Mouse (Mus musculus) spleen, adult 2 months (tissue): ENCODE results near the gene Polr1d. TPM values are rescaled to one million over a fixed set of nuclear protein-coding genes. Genes with fewer than 3 reads are reported as not detected.

Experiments
- DNase-seq, 2 experiments: peaks; one replicate each; pipeline versions ENCODE4 v3.0.0 to v3.0.0-alpha.2; 2012 to 2021; ENCODE audit warnings: low spot score in 2 of 2, low read depth in 1 of 2
- H3K27ac ChIP-seq: fragments of 200-500 bp; 2 replicates; pipeline ENCODE4 v1.5.1; 2012; ENCODE audit warnings: low read length, inconsistent platforms; ENCODE audit not compliant: insufficient read depth
- H3K27me3 ChIP-seq: fragments of 200-500 bp; 2 replicates; pipeline ENCODE4 v1.6.1; 2012; ENCODE audit warnings: mild to moderate bottlenecking, moderate library complexity, low read length, inconsistent platforms; ENCODE audit not compliant: control insufficient read depth, insufficient read depth
- H3K36me3 ChIP-seq: fragments of 200-500 bp; 2 replicates; pipeline ENCODE4 v1.6.1; 2012; ENCODE audit warnings: mild to moderate bottlenecking, low read length, inconsistent platforms; ENCODE audit not compliant: control insufficient read depth, insufficient read depth
- H3K4me1 ChIP-seq: fragments of 200-500 bp; 2 replicates; pipeline ENCODE4 v1.6.1; 2011; ENCODE audit warnings: inconsistent platforms; ENCODE audit not compliant: control insufficient read depth, insufficient read depth, insufficient read length
- H3K4me3 ChIP-seq: fragments of 200-500 bp; 2 replicates; pipeline ENCODE4 v1.5.1; 2011; ENCODE audit warnings: mild to moderate bottlenecking, inconsistent platforms; ENCODE audit not compliant: insufficient read depth, insufficient read length; ENCODE audit errors: extremely low read depth
- CTCF ChIP-seq: fragments of 200-500 bp; IDR thresholded peaks from 2 replicates; pipeline ENCODE4 v1.5.1; 2011; ENCODE audit warnings: mild to moderate bottlenecking, inconsistent platforms; ENCODE audit not compliant: insufficient read depth, insufficient read length, insufficient replicate concordance; ENCODE audit errors: extremely low read depth
- POLR2A ChIP-seq: fragments of 200-500 bp; IDR thresholded peaks from 2 replicates; pipeline ENCODE4 v1.6.1; 2011; ENCODE audit warnings: low read depth, low read length, inconsistent platforms
- WGBS: fragments of 180-500 bp; shearing (Covaris S2); methylation state at CpG from one replicate; pipeline ENCODE4 v1.1.7; 2018; 5-methylcytosine and 5-hydroxymethylcytosine counted together
- polyA plus RNA-seq: library from polyadenylated mRNA; depleted of rRNA; stranded (reverse); fragments of >200 nt; gene quantifications from 2 replicates; pipeline ENCODE4 v1.2.3, GENCODE M21; 2012

Gene Polr1d
- polyA plus RNA-seq, 1 experiment = 24.2 TPM

DNA sequence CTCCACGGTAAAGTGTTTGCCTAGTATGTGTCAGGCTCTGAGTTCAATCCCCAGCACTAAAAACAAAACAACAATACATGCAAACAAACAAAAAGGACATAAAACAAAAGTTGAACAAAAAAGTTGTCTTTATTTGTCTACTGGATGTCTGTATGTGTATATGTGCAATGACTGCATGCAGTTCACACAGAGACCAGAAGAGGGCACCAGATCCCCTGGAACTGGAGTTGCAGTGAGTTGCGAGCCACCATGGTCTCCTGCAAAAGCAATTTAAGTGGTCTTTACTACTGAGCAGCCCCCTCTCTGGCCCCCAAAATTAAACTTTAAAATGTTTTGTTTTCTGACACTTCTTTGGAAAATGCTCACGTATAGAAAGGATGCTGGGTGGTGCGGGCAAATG lies 44.3 kb downstream of the Polr1d start:
- no peaks in the 10 kb centered on the region for H3K27me3 ChIP-seq
- DNase-seq = no peak
- H3K27ac ChIP-seq = no peak overlapping the region
- no peaks in the 10 kb centered on the region for H3K4me1 ChIP-seq
- no peak overlapping the region for H3K4me3 ChIP-seq
- TF ChIP-seq CTCF (no peak), POLR2A (no peak)
- no peaks in the 10 kb centered on the region for H3K36me3 ChIP-seq
- 96% methylated on average over 4 of the region's 4 CpGs for WGBS

DNA sequence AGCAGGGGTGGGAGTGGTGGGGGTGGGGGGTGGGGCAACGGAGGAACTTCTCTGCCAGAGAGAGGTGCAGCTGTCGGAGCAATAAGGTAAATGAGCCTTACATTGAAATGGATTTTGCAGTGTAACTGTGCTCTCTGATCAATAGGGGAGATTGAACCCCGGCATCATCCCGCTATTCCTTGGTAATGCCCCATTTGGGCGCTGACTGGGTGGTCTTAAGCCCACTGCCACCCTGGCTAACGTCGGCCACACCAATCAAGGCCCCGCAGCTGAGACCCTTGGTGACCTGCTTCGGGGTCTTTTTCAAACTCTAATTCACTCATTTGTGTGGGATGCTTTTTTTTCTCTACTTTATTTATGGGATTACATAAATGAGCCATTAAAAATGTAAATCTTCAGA lies 47.9 kb downstream of the Polr1d start:
- TF ChIP-seq POLR2A = no peak
- TF ChIP-seq CTCF = no peak
- no peaks in the 10 kb centered on the region for H3K36me3 ChIP-seq
- H3K27ac ChIP-seq = no peak overlapping the region
- H3K27me3 ChIP-seq = no peaks in the 10 kb centered on the region
- WGBS = 74% methylated on average over 9 of the region's 9 CpGs
- H3K4me1 ChIP-seq = no peaks in the 10 kb centered on the region
- no peak for DNase-seq
- H3K4me3 ChIP-seq = no peak overlapping the region

DNA sequence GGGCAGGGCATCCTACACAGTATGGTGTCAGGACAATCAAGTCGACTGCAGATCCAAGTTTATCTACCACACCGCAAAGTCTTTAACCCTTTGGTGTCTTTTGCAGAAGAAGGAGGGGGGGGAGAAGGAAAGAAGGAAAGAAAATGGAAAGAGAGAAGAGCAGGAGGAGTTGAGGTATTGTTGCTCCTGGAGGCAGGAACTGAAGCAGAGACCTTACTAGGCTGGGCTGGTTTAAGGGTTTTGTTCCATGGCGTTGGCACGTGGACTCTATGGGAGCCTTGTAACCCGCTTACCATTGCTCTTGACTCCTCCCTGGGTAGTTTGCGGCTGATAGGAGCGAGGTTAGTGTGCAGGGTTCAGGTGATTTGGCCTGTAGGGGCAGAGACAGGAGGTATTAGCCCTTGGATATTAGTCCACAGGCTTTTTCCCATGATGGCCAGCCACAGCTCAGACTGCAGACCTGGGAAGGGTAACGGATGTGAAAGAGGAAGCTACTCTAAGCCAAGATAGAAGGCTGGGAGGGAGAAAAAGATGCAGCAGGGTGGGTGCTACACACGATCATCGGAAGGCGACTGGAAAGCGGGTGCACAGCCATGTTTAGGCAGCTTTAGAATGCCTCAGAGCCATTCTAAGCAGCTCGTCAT lies 48.8 kb downstream of the Polr1d start:
- Histone ChIP-seq H3K36me3 (no peaks in the 10 kb centered on the region), H3K27me3 (no peaks in the 10 kb centered on the region), H3K27ac (no peak overlapping the region), H3K4me1 (no peaks in the 10 kb centered on the region), H3K4me3 (no peak overlapping the region)
- no peak for DNase-seq
- 86% methylated on average over 13 of the region's 13 CpGs for WGBS
- TF ChIP-seq CTCF = no peak
- TF ChIP-seq POLR2A = no peak

DNA sequence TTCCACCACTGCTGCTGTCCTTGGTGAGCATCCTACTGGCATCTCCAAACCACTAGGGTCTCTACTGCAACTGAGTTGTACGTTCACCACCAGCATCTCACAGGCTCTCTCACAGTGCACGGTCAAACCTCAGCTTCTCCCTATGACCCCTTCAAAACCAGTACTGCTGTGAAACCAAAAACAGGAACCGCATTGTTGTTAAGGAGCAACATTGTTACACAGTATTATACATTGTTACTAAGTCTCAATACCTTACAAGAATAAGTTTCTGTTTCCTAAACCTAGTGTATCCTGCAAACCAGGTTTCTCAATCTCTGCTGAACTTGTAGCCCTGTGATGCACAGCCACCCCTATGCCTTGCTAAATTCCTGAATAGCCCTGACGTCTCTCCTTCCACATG lies 51.0 kb downstream of the Polr1d start:
- Histone ChIP-seq H3K4me1 (no peaks in the 10 kb centered on the region), H3K27me3 (no peaks in the 10 kb centered on the region), H3K27ac (no peak overlapping the region), H3K36me3 (no peaks in the 10 kb centered on the region), H3K4me3 (no peak overlapping the region)
- whole genome bisulfite sequencing = 80% methylated on average over 4 of the region's 4 CpGs
- no peak for DNase-seq
- TF ChIP-seq CTCF = no peak
- no peak for TF ChIP-seq POLR2A

DNA sequence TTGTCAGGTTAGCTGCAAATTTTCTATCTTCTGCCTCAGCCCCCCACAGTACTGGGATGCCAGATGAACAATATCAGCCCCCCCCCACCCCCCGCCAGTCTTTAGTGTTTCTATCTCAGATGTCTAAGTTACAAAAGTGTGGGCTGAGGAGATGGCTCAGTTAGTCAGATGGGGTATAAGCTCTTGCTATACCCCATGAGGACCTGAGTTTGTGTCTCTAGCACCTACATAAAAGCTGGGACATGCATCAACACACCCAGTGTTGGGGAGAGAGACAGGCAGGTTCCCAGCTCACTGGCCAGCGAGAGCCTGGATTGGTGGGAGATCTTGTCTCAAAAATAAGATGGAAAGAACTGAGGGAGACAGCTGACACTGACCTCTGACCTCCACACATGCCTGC lies 52.6 kb downstream of the Polr1d start:
- no peak overlapping the region for H3K4me3 ChIP-seq
- no peaks in the 10 kb centered on the region for H3K4me1 ChIP-seq
- H3K27me3 ChIP-seq = no peaks in the 10 kb centered on the region
- no peak for DNase-seq
- WGBS = 82% methylated on average over 2 of the region's 2 CpGs
- no peaks in the 10 kb centered on the region for H3K36me3 ChIP-seq
- no peak overlapping the region for H3K27ac ChIP-seq
- TF ChIP-seq CTCF (no peak), POLR2A (no peak)

DNA sequence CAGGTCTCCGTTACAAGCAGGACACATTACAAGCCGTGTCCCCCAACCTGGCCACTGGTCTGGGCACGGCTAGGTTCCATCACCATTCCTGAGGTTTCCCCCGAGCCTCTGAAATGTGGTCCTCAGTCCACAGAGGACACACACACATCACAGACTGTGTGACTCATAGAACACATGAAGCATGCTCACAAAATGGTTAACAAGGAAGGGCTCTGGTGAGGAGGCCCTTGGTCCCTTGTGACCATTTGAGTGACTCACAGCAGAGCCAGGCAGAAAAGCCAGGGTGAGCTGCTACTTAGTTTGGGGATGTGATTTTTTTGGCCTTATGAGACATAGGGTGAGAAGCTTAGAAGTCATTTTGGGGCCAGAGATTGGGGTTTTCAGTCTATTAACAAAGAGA lies 55.1 kb downstream of the Polr1d start:
- H3K27me3 ChIP-seq = no peaks in the 10 kb centered on the region
- no peaks in the 10 kb centered on the region for H3K4me1 ChIP-seq
- no peak for DNase-seq
- H3K4me3 ChIP-seq = no peak overlapping the region
- 88% methylated on average over 4 of the region's 4 CpGs for WGBS
- H3K27ac ChIP-seq = no peak overlapping the region
- TF ChIP-seq POLR2A (no peak), CTCF (no peak)
- no peaks in the 10 kb centered on the region for H3K36me3 ChIP-seq

DNA sequence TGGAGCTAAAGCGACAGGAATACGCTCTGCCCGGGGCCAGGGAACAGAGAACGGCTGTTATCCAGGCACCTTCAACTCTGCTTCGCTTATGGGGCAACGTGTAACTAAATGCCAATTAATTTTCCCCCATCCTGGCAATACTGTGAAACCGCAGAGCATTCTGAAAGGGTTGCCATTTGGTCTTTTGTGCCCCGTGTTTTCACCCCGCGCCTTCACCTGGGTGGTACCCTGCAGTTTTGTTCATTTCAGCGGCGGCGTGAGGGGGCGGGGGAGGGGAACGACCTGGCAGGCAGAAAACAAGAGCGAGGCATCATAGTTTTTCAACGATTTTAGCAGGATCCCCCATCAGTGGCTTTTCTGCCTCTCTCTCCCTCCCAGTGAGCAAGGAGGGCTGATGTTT lies 56.8 kb downstream of the Polr1d start:
- no peaks in the 10 kb centered on the region for H3K36me3 ChIP-seq

More for the DNA sequence above, 56.8 kb downstream of the Polr1d start:
- no peak overlapping the region for H3K4me3 ChIP-seq
- H3K4me1 ChIP-seq = no peaks in the 10 kb centered on the region
- no peak overlapping the region for H3K27ac ChIP-seq
- 42% methylated on average over 17 of the region's 17 CpGs for WGBS
- TF ChIP-seq CTCF = no peak
- TF ChIP-seq POLR2A = no peak
- no peak for DNase-seq
- no peaks in the 10 kb centered on the region for H3K27me3 ChIP-seq
